Comparison of ENCODE assay signal across 7 mouse cellular contexts in the genomic region with DNA sequence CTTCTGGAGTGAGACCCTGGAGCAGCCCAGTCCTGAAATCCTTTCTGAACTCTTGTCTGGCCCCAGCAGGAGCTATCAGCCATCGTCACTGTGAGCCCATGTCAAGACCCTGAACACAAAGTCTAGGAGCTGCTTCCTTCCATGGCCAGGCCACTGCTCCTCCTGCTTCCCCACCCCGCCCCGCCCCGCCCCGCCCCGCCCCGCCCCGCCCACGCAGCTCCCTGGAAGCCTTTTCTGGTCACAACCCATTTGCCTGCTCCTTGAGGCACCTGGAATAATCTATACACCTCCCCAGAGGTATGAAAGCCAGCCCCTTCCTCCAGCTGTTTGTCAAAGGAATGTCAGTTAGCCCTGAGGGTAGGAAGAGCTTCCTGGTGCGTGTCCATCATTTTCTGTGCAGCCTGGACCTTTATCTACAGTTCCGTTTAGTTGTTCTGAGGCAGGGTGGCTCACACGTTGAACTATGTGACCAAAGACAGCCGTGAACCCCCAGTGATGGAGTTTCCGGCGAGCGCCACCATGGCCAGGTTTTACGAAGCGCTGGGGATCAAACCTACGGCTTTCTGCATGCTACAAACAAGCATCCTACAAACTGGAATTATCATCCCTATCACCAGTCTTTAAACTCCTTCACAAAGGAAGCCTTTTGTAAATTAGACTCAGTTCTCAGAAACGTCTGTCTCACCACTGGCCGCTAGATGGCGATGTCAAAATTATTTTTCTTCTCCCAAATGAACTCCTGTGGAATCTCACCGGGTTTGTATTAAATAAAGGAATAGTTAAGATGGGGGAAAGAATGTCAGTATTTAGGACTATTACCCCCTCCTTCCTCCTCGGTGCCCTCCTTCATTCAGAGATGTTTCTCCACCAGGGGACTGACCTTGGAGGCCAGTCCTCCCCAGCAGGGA. TPM values are rescaled to one million over a fixed set of nuclear protein-coding genes. Genes with fewer than 3 reads are reported as not detected.
DNase-seq lines count a peak whose midpoint lies in the region; ATAC-seq lines count a peak whose summit lies in the region.
"Not testable (repeated sequence)": the region's sequence is repeated elsewhere in the genome, so short reads cannot be mapped to it uniquely, and the experiment has no call there.

No protein-coding gene starts in this region.

- WGBS in embryonic facial prominence, embryonic 12.5 days: 6% methylated on average over 24 of the region's 24 CpGs
- 5% methylated on average over 24 of the region's 24 CpGs for WGBS in heart, embryonic 11.5 days (ENCODE audit: insufficient replicate concordance)
- WGBS in intestine, embryonic 15.5 days: 14% methylated on average over 17 of the region's 24 CpGs
- 10% methylated on average over 24 of the region's 24 CpGs for WGBS in neural tube, embryonic 11.5 days

- H3K27ac ChIP-seq in embryonic facial prominence, embryonic 12.5 days; heart, embryonic 11.5 days (ENCODE audit: low read depth, low read length); intestine, embryonic 15.5 days; neural tube, embryonic 11.5 days (ENCODE audit: low read depth, low read length): not testable (repeated sequence)

- intact Hi-C loops in left cerebral cortex, postnatal 25 days (cut with DNase I): not testable (repeated sequence)

- H3K36me3 ChIP-seq in embryonic facial prominence, embryonic 12.5 days; heart, embryonic 11.5 days (ENCODE audit: control insufficient read depth, insufficient read depth, low read length); intestine, embryonic 15.5 days; neural tube, embryonic 11.5 days (ENCODE audit: control insufficient read depth, insufficient read depth, low read length): not testable (repeated sequence)

- not testable (repeated sequence) for ATAC-seq in embryonic facial prominence, embryonic 12.5 days (ENCODE audit: insufficient number of reproducible peaks, insufficient read depth, low FRiP score, low TSS enrichment); heart, embryonic 11.5 days (replicated peaks; ENCODE audit: insufficient number of reproducible peaks, low FRiP score, low TSS enrichment)
- ATAC-seq in intestine, embryonic 15.5 days: peak; percentile 71
- peak; percentile 31; the same call in 1 of the 2 replicates for ATAC-seq in neural tube, embryonic 11.5 days (ENCODE audit: insufficient read depth, low FRiP score, low TSS enrichment)

- H3K4me2 ChIP-seq in embryonic facial prominence, embryonic 12.5 days (replicated peaks): peak overlapping the region; percentile 41
- H3K4me2 ChIP-seq in heart, embryonic 11.5 days: peak overlapping the region; percentile 50
- H3K4me2 ChIP-seq in intestine, embryonic 15.5 days (replicated peaks): peak overlapping the region; percentile 49
- H3K4me2 ChIP-seq in neural tube, embryonic 11.5 days (ENCODE audit: low read depth): peak overlapping the region; percentile 29; the same call in 1 of the 2 replicates

- not testable (repeated sequence) for H3K4me1 ChIP-seq in embryonic facial prominence, embryonic 12.5 days; heart, embryonic 11.5 days (ENCODE audit: control insufficient read depth, insufficient read depth, low read length); intestine, embryonic 15.5 days (replicated peaks); neural tube, embryonic 11.5 days (ENCODE audit: control insufficient read depth, insufficient read depth, low read length)

- peak; percentile 26 to 31 for DNase-seq in adrenal gland, adult 18-20 months (ENCODE audit: low spot score in 2 of 2)
- peak; percentile 45 to 61 for DNase-seq in left cerebral cortex, postnatal 25 days (ENCODE audit: low spot score in 2 of 2)
- peak; percentile 60 for DNase-seq in lung, postnatal 10 days
- peak; percentile 35 for DNase-seq in neural tube, embryonic 11.5 days (ENCODE audit: low spot score)

- H3K4me3 ChIP-seq in embryonic facial prominence, embryonic 12.5 days: 0 out of 2 replicates have a peak overlapping the region, but pooled peaks have one; percentile 13
- not testable (repeated sequence) for H3K4me3 ChIP-seq in heart, embryonic 11.5 days (ENCODE audit: low read depth, low read length); neural tube, embryonic 11.5 days (ENCODE audit: low read depth, low read length)
- H3K4me3 ChIP-seq in intestine, embryonic 15.5 days (replicated peaks): peak overlapping the region; percentile 14

- not testable (repeated sequence) for H3K27me3 ChIP-seq in embryonic facial prominence, embryonic 12.5 days; heart, embryonic 11.5 days (ENCODE audit: control insufficient read depth, insufficient read depth, low read length); intestine, embryonic 15.5 days (replicated peaks); neural tube, embryonic 11.5 days (ENCODE audit: control insufficient read depth, insufficient read depth, low read length)

- H3K9ac ChIP-seq in embryonic facial prominence, embryonic 12.5 days; heart, embryonic 11.5 days (ENCODE audit: low read depth, low read length); intestine, embryonic 15.5 days; neural tube, embryonic 11.5 days (ENCODE audit: low read length): not testable (repeated sequence)

- not testable (repeated sequence) for H3K9me3 ChIP-seq in embryonic facial prominence, embryonic 12.5 days; heart, embryonic 11.5 days (replicated peaks; ENCODE audit: control insufficient read depth, low read length); intestine, embryonic 15.5 days; neural tube, embryonic 11.5 days (ENCODE audit: control insufficient read depth, low read length)

RNA-seq across cellular contexts. Expression of gene Cdh5, which starts 10.2 kb away (rescaled TPM):
- 10 to 100 TPM; 33.9 to 41.2 TPM for total RNA-seq in adrenal gland, adult 18-20 months (2021)
- polyA plus RNA-seq in embryonic facial prominence, embryonic 12.5 days (2016; fragmentation: Nextera tagmentation; extraction: Ambion mirVana): 22.5 and 22.6 TPM in 2 replicates
- polyA plus RNA-seq in heart, embryonic 11.5 days (2014; fragmentation: Nextera tagmentation; extraction: Ambion mirVana): 42.6 and 46.0 TPM in 2 replicates
- polyA plus RNA-seq in intestine, embryonic 15.5 days (2015; fragmentation: Nextera tagmentation; extraction: Ambion mirVana): 25.3 and 26.0 TPM in 2 replicates
- total RNA-seq in left cerebral cortex, postnatal 25 days (2021): 10 to 100 TPM; 10.4 to 14.9 TPM
- polyA plus RNA-seq in neural tube, embryonic 11.5 days (2014; fragmentation: Nextera tagmentation; extraction: Ambion mirVana): 19.5 and 19.8 TPM in 2 replicates
